Mouse (Mus musculus): ENCODE results near the gene Cdhr1.

GRCm38 (mm10) chr14:37139051-37139710 is 41.0 kb upstream of the Cdhr1 start:
- TF ChIP-seq POLR2A (IDR thresholded peaks at IDR 0.05; ENCODE audit: low read depth, low read length) (no peak), CTCF (IDR thresholded peaks at IDR 0.05; ENCODE audit: extremely low read depth, insufficient read depth, insufficient read length, insufficient replicate concordance) (no peak)
